Mouse (Mus musculus): ENCODE results near the gene Tmc8. TPM values are rescaled to one million over a fixed set of nuclear protein-coding genes. Genes with fewer than 3 reads are reported as not detected.

Tmc8 gene
- 1.5 and 2.9 TPM in 2 replicates for total RNA-seq (2017)

- ATAC-seq (replicated peaks in 1 of 2; ENCODE audit: insufficient read depth in 1 of 2, low FRiP score in 2 of 2, low TSS enrichment in 1 of 2, low read depth in 1 of 2, poor library complexity in 2 of 2, severe bottlenecking in 2 of 2), result peak in 1 of 2 experiments; percentile 6; a peak in 1 of 4 replicates
Measured at GRCm38 (mm10) chr11:117781993-117782704, at the start of gene Tmc8, which contains the start of gene Tmc6. Gene Tmc8, plus strand, starts transcription at chr11:117782076. Gene Tmc6, minus strand, starts transcription at chr11:117782198.

DNA sequence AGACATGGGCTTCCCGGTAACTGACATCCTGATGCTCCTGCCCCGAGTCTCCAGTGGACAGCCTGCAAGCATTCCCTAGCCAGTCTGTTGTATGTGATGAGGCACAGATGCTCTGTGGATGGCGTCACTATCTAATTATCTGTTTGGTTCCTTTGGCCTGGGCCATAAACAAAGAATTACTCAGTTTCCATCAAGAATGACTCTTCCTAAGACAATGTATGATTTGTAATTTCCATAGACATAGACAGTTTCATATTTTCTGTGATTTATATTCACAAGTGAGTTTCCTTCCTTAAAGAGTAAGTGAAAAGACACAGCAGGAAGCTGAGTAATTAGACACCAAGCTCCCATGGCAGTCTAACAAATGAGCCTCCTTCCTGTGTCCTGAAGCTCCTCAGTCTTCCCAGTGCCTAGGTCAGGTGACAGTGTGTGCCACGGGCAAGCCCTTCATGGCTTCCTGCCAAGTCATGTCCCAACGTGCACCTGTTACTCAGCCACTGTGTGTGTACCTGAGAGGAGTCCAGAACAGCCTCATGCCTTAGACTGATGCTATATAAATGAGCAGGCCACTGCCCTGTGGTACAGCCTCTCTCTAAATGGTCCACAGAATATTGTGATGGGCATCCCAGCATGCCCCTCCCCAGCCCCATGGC lies 45.7 kb upstream of the Tmc8 start:
- no peak for ATAC-seq (replicated peaks in 1 of 2; ENCODE audit: insufficient read depth in 1 of 2, low FRiP score in 2 of 2, low TSS enrichment in 1 of 2, low read depth in 1 of 2, poor library complexity in 2 of 2, severe bottlenecking in 2 of 2)

GRCm38 (mm10) chr11:117738123-117738522 lies 43.8 kb upstream of the Tmc8 start:
- no peak for ATAC-seq (replicated peaks in 1 of 2; ENCODE audit: insufficient read depth in 1 of 2, low FRiP score in 2 of 2, low TSS enrichment in 1 of 2, low read depth in 1 of 2, poor library complexity in 2 of 2, severe bottlenecking in 2 of 2)

DNA sequence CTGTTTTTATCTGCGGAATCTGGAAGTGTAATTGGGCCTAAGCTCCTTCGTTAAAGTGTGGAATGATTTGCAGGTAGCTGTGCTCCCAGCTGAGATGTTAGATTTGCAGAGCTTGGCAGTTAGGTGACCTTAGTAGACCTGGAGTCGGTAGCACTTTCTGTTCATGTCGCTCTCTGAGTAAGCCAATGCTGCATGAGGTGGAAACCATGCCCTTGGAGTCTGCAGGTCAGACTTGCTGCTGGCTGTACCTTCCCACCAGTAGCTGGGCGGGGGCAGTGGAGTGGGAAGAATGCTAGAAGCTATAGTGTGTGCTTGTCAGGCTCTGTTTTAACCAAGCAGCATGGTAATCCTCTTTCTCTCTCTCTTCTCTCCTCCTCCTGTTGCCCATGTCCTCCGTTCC lies 40.7 kb upstream of the Tmc8 start:
- ATAC-seq (replicated peaks in 1 of 2; ENCODE audit: insufficient read depth in 1 of 2, low FRiP score in 2 of 2, low TSS enrichment in 1 of 2, low read depth in 1 of 2, poor library complexity in 2 of 2, severe bottlenecking in 2 of 2), result no peak

- ATAC-seq (replicated peaks in 1 of 2; ENCODE audit: insufficient read depth in 1 of 2, low FRiP score in 2 of 2, low TSS enrichment in 1 of 2, low read depth in 1 of 2, poor library complexity in 2 of 2, severe bottlenecking in 2 of 2), result no peak
Measured at GRCm38 (mm10) chr11:117742243-117742642, 39.6 kb upstream of the Tmc8 start.

GRCm38 (mm10) chr11:117742715-117743114 lies 39.2 kb upstream of the Tmc8 start:
- no peak for ATAC-seq (replicated peaks in 1 of 2; ENCODE audit: insufficient read depth in 1 of 2, low FRiP score in 2 of 2, low TSS enrichment in 1 of 2, low read depth in 1 of 2, poor library complexity in 2 of 2, severe bottlenecking in 2 of 2)

GRCm38 (mm10) chr11:117743454-117744030 lies 38.3 kb upstream of the Tmc8 start:
- ATAC-seq (replicated peaks in 1 of 2; ENCODE audit: insufficient read depth in 1 of 2, low FRiP score in 2 of 2, low TSS enrichment in 1 of 2, low read depth in 1 of 2, poor library complexity in 2 of 2, severe bottlenecking in 2 of 2), result no peak

GRCm38 (mm10) chr11:117748628-117749027 lies 33.2 kb upstream of the Tmc8 start:
- no peak for ATAC-seq (replicated peaks in 1 of 2; ENCODE audit: insufficient read depth in 1 of 2, low FRiP score in 2 of 2, low TSS enrichment in 1 of 2, low read depth in 1 of 2, poor library complexity in 2 of 2, severe bottlenecking in 2 of 2)

- ATAC-seq (replicated peaks in 1 of 2; ENCODE audit: insufficient read depth in 1 of 2, low FRiP score in 2 of 2, low TSS enrichment in 1 of 2, low read depth in 1 of 2, poor library complexity in 2 of 2, severe bottlenecking in 2 of 2), result no peak
Measured at GRCm38 (mm10) chr11:117749414-117749813, 32.5 kb upstream of the Tmc8 start.

DNA sequence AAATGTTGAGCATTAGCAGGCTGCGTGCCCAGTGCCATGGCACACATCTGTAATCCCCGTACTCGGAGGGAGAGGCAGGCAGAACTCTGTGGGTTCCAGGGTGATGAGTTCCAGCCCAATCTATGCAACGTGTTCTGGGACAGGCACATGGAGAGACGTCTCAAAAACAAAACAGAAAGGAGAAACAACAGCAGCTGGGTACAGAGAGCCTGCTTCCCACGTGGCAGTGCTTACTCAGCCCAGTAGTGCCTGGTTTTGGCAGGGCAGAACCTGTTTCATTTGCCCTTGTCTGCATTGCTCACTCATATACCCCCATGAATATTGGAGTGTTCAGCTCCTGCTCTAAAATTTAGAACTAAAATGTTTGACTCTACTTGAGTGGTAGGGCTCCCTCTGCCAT lies 30.3 kb upstream of the Tmc8 start:
- no peak for ATAC-seq (replicated peaks in 1 of 2; ENCODE audit: insufficient read depth in 1 of 2, low FRiP score in 2 of 2, low TSS enrichment in 1 of 2, low read depth in 1 of 2, poor library complexity in 2 of 2, severe bottlenecking in 2 of 2)

- no peak for ATAC-seq (replicated peaks in 1 of 2; ENCODE audit: insufficient read depth in 1 of 2, low FRiP score in 2 of 2, low TSS enrichment in 1 of 2, low read depth in 1 of 2, poor library complexity in 2 of 2, severe bottlenecking in 2 of 2)
Measured at GRCm38 (mm10) chr11:117755891-117756290, 26.0 kb upstream of the Tmc8 start.

GRCm38 (mm10) chr11:117759267-117759666 lies 22.6 kb upstream of the Tmc8 start:
- ATAC-seq (replicated peaks in 1 of 2; ENCODE audit: insufficient read depth in 1 of 2, low FRiP score in 2 of 2, low TSS enrichment in 1 of 2, low read depth in 1 of 2, poor library complexity in 2 of 2, severe bottlenecking in 2 of 2), result no peak

DNA sequence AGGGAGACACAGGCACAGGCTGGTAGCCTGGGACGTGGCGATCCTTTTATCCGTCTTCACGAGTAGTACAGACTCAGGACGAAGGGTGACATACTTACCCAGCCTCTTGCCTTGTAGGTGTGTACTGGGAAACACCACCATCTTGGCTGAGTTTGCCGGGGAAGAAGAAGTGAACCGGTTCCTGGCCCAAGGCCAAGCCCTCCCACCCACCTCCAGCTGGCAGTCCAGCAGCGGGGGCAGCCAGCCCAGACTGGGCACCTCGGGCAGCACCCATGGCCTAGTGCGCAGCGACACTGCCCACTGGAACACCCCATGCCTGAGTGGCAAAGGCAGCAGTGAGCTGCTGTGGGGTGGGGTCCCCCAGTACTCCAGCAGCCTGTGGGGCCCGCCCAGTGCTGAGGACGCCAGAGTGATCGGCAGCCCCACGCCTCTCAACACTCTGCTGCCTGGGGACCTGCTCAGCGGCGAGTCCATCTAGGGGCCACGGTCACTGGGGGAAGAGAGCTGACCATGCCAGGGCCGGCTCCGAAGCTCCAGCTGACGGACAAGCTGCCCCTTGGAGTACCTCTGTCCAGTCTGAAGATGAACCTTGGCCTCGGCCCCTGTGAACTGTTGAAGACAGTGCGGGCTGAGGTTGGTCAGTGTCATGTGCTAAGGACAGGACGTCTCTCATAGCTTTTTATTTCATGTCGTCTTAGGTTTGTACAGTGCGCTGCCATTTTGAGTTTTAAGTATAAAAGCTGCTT lies 21.3 kb upstream of the Tmc8 start:
- no peak for ATAC-seq (replicated peaks in 1 of 2; ENCODE audit: insufficient read depth in 1 of 2, low FRiP score in 2 of 2, low TSS enrichment in 1 of 2, low read depth in 1 of 2, poor library complexity in 2 of 2, severe bottlenecking in 2 of 2)

DNA sequence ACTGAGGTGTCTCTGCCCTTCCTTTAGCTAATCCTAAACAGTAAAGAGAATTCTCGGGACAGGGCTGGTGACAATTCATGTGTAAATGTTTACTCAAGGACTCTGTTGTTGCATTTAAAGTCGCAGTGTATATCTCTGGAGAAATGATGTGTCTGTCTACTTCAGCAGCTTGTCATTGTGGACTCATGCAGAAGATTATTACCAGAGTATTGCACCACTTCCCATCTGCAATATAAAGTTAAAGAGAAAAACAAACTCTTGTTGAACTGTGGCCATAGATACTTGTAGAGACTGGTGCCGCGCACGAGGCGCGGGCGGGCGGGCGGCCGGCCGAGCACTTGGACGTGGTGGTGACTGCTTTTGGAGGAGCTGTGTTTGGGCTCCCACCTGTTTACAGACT lies 20.1 kb upstream of the Tmc8 start:
- no peak for ATAC-seq (replicated peaks in 1 of 2; ENCODE audit: insufficient read depth in 1 of 2, low FRiP score in 2 of 2, low TSS enrichment in 1 of 2, low read depth in 1 of 2, poor library complexity in 2 of 2, severe bottlenecking in 2 of 2)

DNA sequence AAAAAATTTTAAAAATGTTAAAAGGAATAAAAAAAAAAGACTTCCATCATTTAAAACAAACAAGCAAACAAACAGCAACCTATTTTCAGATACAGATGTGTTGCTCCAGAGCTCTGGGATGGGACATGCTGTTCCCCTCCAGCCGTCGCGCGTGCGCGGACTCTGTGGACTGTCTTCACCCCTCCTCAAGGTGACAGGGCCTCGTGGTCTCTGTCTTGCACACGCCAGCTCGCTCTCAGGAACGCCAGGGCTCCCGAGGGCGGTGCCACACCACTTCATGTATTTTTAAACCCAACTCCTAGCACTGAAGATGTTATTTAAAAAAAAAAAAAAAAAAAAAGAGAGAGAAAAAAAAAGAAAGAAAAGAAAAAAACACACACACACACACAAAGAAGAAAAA lies 19.6 kb upstream of the Tmc8 start:
- no peak for ATAC-seq (replicated peaks in 1 of 2; ENCODE audit: insufficient read depth in 1 of 2, low FRiP score in 2 of 2, low TSS enrichment in 1 of 2, low read depth in 1 of 2, poor library complexity in 2 of 2, severe bottlenecking in 2 of 2)

DNA sequence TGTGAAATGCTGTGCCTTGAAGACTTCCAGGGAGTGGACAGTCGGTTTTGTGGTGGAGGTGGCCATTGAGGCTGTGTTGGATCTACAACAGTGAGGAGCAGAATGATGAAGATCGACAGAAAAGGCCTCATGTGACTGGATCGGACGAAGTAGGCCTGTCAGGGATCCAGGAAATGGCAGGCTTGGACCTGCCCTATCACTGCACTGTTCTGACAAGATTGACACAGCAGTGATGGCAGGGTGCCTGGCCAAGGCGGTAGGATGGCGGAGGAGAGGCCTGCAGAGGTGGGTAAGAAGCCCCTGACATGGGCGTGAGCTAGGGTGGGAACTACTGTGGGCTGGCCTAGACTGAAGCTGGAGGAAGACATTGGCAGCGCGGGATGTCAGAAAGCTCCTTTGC lies 17.6 kb upstream of the Tmc8 start:
- no peak for ATAC-seq (replicated peaks in 1 of 2; ENCODE audit: insufficient read depth in 1 of 2, low FRiP score in 2 of 2, low TSS enrichment in 1 of 2, low read depth in 1 of 2, poor library complexity in 2 of 2, severe bottlenecking in 2 of 2)

DNA sequence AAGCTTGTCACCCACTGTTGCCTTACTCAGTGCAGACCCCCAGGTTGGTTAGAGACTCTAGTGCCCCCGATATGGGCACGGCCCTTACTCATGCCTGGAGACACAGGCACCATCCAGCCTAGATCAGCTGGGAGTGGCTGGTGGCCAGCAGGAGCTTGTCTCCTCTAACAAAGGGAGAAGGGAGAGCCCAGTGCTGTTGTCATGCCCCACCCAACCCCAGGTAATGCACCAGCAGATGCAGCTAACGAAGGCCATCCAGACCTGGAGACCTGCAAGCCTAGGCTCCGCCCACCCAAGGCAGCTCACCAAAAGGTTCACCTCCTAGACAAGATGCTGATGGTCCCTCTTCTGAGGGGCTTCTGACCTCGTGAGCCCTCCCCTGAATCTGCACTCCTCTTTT lies 16.5 kb upstream of the Tmc8 start:
- ATAC-seq (replicated peaks in 1 of 2; ENCODE audit: insufficient read depth in 1 of 2, low FRiP score in 2 of 2, low TSS enrichment in 1 of 2, low read depth in 1 of 2, poor library complexity in 2 of 2, severe bottlenecking in 2 of 2), result no peak

DNA sequence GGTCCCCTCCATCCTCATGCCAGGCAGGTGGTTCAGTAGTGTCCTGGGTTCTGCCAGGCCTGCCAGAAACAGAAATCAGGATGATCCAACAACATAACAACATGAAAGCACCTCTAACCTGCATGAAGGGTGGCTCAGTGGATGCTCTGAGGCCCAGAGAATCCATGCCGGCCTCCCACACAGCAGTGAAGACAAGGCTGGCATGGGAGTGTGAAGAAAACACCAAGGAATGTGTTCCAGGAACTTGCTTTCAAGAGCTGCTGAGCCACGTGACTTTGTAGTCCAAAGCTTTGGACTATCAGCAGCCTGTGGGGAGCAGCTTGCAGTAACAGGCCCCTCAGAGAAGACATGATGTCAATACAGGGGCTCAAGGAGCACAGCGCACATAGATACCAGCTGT lies 15.6 kb upstream of the Tmc8 start:
- ATAC-seq (replicated peaks in 1 of 2; ENCODE audit: insufficient read depth in 1 of 2, low FRiP score in 2 of 2, low TSS enrichment in 1 of 2, low read depth in 1 of 2, poor library complexity in 2 of 2, severe bottlenecking in 2 of 2), result no peak
